Mouse (Mus musculus) lung, embryonic 15.5 days (tissue): ENCODE measurements around the gene 2810408A11Rik. TPM values are rescaled to one million over a fixed set of nuclear protein-coding genes. Genes with fewer than 3 reads are reported as not detected.
"Not testable (repeated sequence)": the region's sequence is repeated elsewhere in the genome, so short reads cannot be mapped to it uniquely, and the experiment has no call there.

Experiments
- ATAC-seq: fragments of 200-750 bp; cut with Nextera tagmentation; 2 replicates; pipeline ENCODE4 v1.8.0; 2017; ENCODE audit warnings: moderate number of reproducible peaks, borderline replicate concordance; ENCODE audit not compliant: low FRiP score, low TSS enrichment; ENCODE audit errors: extremely low read depth
- H3K27ac ChIP-seq: fragments of 300-500 bp; sonication (generic); 2 replicates; pipeline ENCODE4 v1.5.1; 2015; ENCODE audit warnings: moderate library complexity, mild to moderate bottlenecking, inconsistent platforms
- H3K27me3 ChIP-seq: fragments of 300-500 bp; sonication (generic); 2 replicates; pipeline ENCODE4 v1.6.1; 2015; ENCODE audit warnings: inconsistent platforms
- H3K36me3 ChIP-seq: fragments of 300-500 bp; sonication (generic); 2 replicates; pipeline ENCODE4 v1.6.1; 2015; ENCODE audit warnings: inconsistent platforms
- H3K4me1 ChIP-seq: fragments of 300-500 bp; sonication (generic); 2 replicates; pipeline ENCODE4 v1.6.1; 2015; ENCODE audit warnings: inconsistent platforms
- H3K4me2 ChIP-seq: fragments of 300-500 bp; sonication (generic); 2 replicates; pipeline ENCODE4 v1.6.1; 2015; ENCODE audit warnings: inconsistent platforms, mild to moderate bottlenecking, moderate library complexity
- H3K4me3 ChIP-seq: fragments of 300-500 bp; sonication (generic); 2 replicates; pipeline ENCODE4 v1.5.1; 2015; ENCODE audit warnings: mild to moderate bottlenecking, inconsistent platforms
- H3K9ac ChIP-seq: fragments of 300-500 bp; sonication (generic); 2 replicates; pipeline ENCODE4 v1.6.1; 2015; ENCODE audit warnings: inconsistent platforms
- H3K9me3 ChIP-seq: fragments of 300-500 bp; sonication (generic); 2 replicates; pipeline ENCODE4 v1.6.1; 2016; ENCODE audit warnings: inconsistent platforms
- whole genome bisulfite sequencing: fragments of 180-500 bp; shearing (Covaris S2); methylation state at CpG from one replicate; pipeline ENCODE4 v1.1.7; 2015; 5-methylcytosine and 5-hydroxymethylcytosine counted together
- polyA plus RNA-seq: library from polyadenylated mRNA; unstranded; fragments of >200 nt; fragmentation: Nextera tagmentation; extraction: Ambion mirVana; gene quantifications from 2 replicates; pipeline ENCODE4 v1.2.1, GENCODE M21; 2015

Gene 2810408A11Rik
- polyA plus RNA-seq, 1 experiment from 2014 or later = 13.0 TPM

GRCm38 (mm10) chr11:69916652-69917378 lies 16.0 kb upstream of the 2810408A11Rik start:
- ATAC-seq, H3K27me3 ChIP-seq, H3K4me2 ChIP-seq, H3K27ac ChIP-seq, H3K9ac ChIP-seq, H3K4me3 ChIP-seq, H3K9me3 ChIP-seq: not testable (repeated sequence)
- 56% methylated on average over 7 of the region's 7 CpGs for WGBS
- peaks cover 45% of the 10 kb centered on the region for H3K4me1 ChIP-seq
- H3K36me3 ChIP-seq = peaks cover 63% of the 10 kb centered on the region

DNA sequence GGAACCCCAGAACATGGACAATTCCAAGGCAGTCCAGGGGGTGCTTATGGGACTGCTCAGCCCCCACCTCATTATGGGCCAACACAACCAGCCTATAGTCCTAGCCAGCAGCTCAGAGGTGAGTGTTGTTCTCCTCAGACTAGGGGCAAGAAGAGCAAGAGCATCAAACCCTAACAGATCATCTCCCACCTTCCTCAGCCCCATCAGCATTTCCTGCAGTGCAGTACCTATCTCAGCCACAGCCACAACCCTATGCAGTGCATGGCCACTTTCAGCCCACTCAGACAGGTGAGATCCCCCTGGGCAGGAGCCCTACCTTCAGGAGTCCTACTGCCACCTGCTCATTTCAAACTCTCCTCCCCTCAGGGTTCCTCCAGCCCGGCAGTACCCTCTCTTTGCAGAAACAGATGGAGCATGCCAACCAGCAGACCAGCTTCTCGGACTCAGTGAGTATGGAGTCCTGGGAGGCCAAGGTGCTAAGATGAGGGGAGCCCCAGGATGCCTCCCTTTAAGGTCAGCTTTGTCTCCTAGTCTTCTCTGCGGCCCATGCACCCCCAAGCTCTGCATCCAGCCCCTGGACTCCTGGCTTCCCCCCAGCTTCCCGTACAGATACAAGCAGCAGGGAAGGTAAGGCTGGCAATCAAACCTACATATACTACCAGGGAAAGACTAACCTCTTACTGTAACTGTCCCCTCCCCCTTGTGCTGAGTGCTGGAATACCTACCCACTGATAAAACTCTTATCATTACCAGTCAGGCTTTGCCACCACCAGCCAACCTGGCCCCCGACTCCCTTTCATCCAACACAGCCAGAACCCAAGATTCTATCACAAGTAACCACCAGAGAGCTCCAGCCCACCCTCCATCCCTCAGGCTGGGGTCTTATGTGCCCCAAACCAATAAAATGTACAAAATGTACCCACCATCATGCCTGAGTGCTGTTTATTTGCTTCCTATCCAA lies 15.2 kb upstream of the 2810408A11Rik start:
- Histone ChIP-seq H3K4me2 (peak overlapping the region; percentile 87), H3K4me3 (peak overlapping the region; percentile 92; the same call in 1 of the 2 replicates), H3K4me1 (peaks cover 45% of the 10 kb centered on the region), H3K36me3 (peaks cover 72% of the 10 kb centered on the region), H3K27ac (no peak overlapping the region), H3K9me3 (no peaks in the 10 kb centered on the region), H3K9ac (no peak overlapping the region), H3K27me3 (no peaks in the 10 kb centered on the region)
- 57% methylated on average over 5 of the region's 5 CpGs for WGBS
- no peak for ATAC-seq

GRCm38 (mm10) chr11:69914917-69915430 lies 14.2 kb upstream of the 2810408A11Rik start:
- no peaks in the 10 kb centered on the region for H3K9me3 ChIP-seq
- peak overlapping the region; percentile 94; the same call in 1 of the 2 replicates for H3K9ac ChIP-seq
- H3K4me3 ChIP-seq = peak overlapping the region; percentile 92
- no peaks in the 10 kb centered on the region for H3K27me3 ChIP-seq
- H3K4me2 ChIP-seq = peak overlapping the region; percentile 87
- H3K4me1 ChIP-seq = peaks cover 45% of the 10 kb centered on the region
- 25% methylated on average over 9 of the region's 9 CpGs for WGBS
- no peak overlapping the region for H3K27ac ChIP-seq
- H3K36me3 ChIP-seq = peaks cover 81% of the 10 kb centered on the region
- no peak for ATAC-seq

DNA sequence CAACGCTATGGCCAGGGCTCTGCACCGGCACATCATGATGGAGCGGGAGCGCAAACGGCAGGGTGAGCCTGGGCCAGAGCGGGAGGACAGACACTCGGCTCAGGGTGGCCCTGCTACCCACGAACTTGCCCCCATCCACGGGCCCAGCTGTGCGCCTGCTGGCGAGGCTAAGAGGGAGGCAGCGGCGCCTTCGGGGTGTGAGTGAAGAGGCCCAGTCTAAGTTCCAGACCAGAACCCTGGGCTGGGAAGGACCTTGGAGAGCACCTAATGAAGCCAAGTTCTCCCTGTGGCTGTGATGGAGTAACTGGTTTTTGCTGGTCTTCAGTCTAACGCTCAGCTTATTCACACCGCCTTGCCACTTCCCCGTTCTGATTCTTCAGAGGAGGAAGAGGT lies 13.6 kb upstream of the 2810408A11Rik start:
- Histone ChIP-seq H3K27ac (peak overlapping the region; percentile 91), H3K36me3 (peaks cover 88% of the 10 kb centered on the region), H3K4me2 (peak overlapping the region; percentile 87), H3K9ac (peak overlapping the region; percentile 94), H3K9me3 (no peaks in the 10 kb centered on the region), H3K27me3 (no peaks in the 10 kb centered on the region), H3K4me3 (peak overlapping the region; percentile 92), H3K4me1 (peaks cover 41% of the 10 kb centered on the region)
- ATAC-seq = peak; percentile 20; the same call in 1 of the 2 replicates
- WGBS = 1% methylated on average over 17 of the region's 17 CpGs

GRCm38 (mm10) chr11:69913554-69914371 lies 13.0 kb upstream of the 2810408A11Rik start, which contains the start of gene Gps2:
Gene Gps2, plus strand, starts transcription at chr11:69913888.
- H3K36me3 ChIP-seq = peaks cover 89% of the 10 kb centered on the region
- WGBS = 1% methylated on average over 61 of the region's 61 CpGs
- peak within 1 kb of the TSS; percentile 92 for H3K4me3 ChIP-seq
- peak; percentile 81 for ATAC-seq
- H3K4me2 ChIP-seq = peak within 1 kb of the TSS; percentile 87
- H3K27ac ChIP-seq = peak within 1 kb of the TSS; percentile 91
- H3K4me1 ChIP-seq = peaks cover 35% of the 10 kb centered on the region
- H3K9ac ChIP-seq = peak within 1 kb of the TSS; percentile 94
- H3K27me3 ChIP-seq = no peaks in the 10 kb centered on the region
- H3K9me3 ChIP-seq = no peaks in the 10 kb centered on the region

DNA sequence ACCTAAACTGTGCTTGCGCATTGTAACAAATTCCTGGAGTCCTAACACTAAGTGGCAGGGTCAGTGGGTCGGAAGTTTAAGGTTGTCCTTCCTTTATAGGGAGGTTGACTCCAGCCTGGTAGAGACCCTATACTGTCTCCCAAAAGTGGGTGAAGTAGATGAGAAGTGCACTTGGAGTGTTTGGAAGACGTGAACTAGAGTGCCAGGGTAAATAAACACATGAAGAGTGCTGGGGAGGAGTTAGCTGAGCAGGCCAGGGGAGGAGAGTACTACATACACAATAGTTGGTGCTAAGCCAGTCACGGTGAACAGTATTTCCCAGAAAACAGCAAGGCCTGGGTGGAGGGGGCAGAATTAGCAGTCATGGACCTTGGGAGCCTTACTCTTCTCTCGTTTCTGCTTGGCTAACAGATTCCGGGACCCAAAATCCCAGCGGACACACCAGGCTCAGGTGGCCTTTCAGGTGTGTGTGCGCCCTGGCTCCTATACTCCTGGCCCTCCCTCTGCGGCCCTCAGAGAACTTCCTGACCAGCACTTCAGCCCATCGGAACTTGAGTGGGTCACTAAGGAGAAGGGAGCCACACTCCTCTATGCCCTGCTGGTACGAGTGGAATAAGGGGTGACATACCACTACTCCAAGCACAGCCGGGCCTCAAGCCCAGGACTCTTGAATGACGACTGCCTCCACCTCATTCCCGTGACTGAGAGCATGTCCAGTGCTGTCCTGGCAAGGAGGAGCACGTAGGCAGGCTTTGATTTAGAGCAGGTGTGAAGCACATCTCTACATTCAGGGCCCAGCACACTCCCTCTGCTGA lies 12.1 kb upstream of the 2810408A11Rik start:
- Histone ChIP-seq H3K9me3 (no peaks in the 10 kb centered on the region), H3K36me3 (peaks cover 89% of the 10 kb centered on the region), H3K9ac (peak overlapping the region; percentile 94; the same call in 1 of the 2 replicates), H3K4me2 (peak overlapping the region; percentile 87), H3K27me3 (no peaks in the 10 kb centered on the region), H3K4me3 (peak overlapping the region; percentile 92), H3K27ac (no peak overlapping the region), H3K4me1 (peaks cover 32% of the 10 kb centered on the region)
- no peak for ATAC-seq
- 65% methylated on average over 15 of the region's 15 CpGs for WGBS

- no peak for ATAC-seq
- H3K4me2 ChIP-seq = no peak overlapping the region
These were observed 10.9 kb upstream of the 2810408A11Rik start for GRCm38 (mm10) chr11:69911701-69912100.

GRCm38 (mm10) chr11:69910781-69911560 lies 10.2 kb upstream of the 2810408A11Rik start:
- Histone ChIP-seq H3K9me3 (no peaks in the 10 kb centered on the region), H3K27ac (no peak overlapping the region), H3K36me3 (peaks cover 89% of the 10 kb centered on the region), H3K4me3 (no peak overlapping the region), H3K9ac (no peak overlapping the region), H3K27me3 (no peaks in the 10 kb centered on the region), H3K4me1 (peaks cover 27% of the 10 kb centered on the region), H3K4me2 (no peak overlapping the region)
- no peak for ATAC-seq
- 91% methylated on average over 17 of the region's 17 CpGs for WGBS

More at GRCm38 (mm10) chr11:69911701-69912100, 10.9 kb upstream of the 2810408A11Rik start:
- Histone ChIP-seq H3K4me3 (no peak overlapping the region), H3K4me1 (peaks cover 32% of the 10 kb centered on the region), H3K27me3 (no peaks in the 10 kb centered on the region), H3K36me3 (peaks cover 89% of the 10 kb centered on the region), H3K9me3 (no peaks in the 10 kb centered on the region), H3K27ac (no peak overlapping the region), H3K9ac (no peak overlapping the region)
- WGBS = 77% methylated on average over 6 of the region's 6 CpGs

GRCm38 (mm10) chr11:69910177-69910576 lies 9.4 kb upstream of the 2810408A11Rik start:
- WGBS = 85% methylated on average over 8 of the region's 8 CpGs
- peaks cover 89% of the 10 kb centered on the region for H3K36me3 ChIP-seq
- no peak for ATAC-seq

DNA sequence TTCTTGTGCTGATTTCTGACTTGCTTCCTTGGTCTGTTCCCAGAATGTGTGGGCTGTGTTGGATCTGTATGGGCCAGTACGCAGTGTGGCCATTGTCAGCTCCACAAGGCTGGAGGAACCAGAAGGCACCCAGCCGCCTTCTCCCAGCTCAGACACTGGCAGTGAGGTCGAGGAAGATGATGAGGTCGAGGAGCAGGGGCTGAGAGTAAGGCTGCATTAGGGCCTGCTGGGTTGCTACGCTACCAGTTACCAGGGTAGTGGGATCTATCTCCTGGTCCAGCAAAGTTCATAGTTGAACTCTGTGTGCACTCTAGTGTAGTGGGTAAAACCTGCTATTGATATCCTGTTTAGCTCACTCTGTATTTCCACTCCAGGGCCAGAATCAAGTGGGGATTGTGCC lies 8.4 kb upstream of the 2810408A11Rik start:
- Histone ChIP-seq H3K4me3 (no peak overlapping the region), H3K27ac (no peak overlapping the region), H3K9ac (no peak overlapping the region), H3K27me3 (no peaks in the 10 kb centered on the region), H3K9me3 (no peaks in the 10 kb centered on the region), H3K36me3 (peaks cover 94% of the 10 kb centered on the region), H3K4me1 (peaks cover 11% of the 10 kb centered on the region), H3K4me2 (no peak overlapping the region)
- no peak for ATAC-seq
- 89% methylated on average over 5 of the region's 5 CpGs for WGBS

More at GRCm38 (mm10) chr11:69910177-69910576, 9.4 kb upstream of the 2810408A11Rik start:
- Histone ChIP-seq H3K27ac (no peak overlapping the region), H3K4me1 (peaks cover 19% of the 10 kb centered on the region), H3K27me3 (no peaks in the 10 kb centered on the region), H3K4me2 (no peak overlapping the region), H3K9me3 (no peaks in the 10 kb centered on the region), H3K9ac (no peak overlapping the region), H3K4me3 (no peak overlapping the region)
